In genomic region chr9:107982681-107983346, GRCm38 (mm10) we compare ENCODE assay signal across 8 mouse cellular contexts. TPM values are rescaled to one million over a fixed set of nuclear protein-coding genes. Genes with fewer than 3 reads are reported as not detected.
A peak's percentile ranks its signal among the peaks of the same experiment; 100 is the strongest.
DNase-seq lines count a peak whose midpoint lies in the region; ATAC-seq and TF ChIP-seq lines count a peak whose summit lies in the region.

Gene Gm20661, plus strand, starts transcription at chr9:107983058.

- peaks cover 23% of the 10 kb centered on the region; the same call in 1 of the 2 replicates for H3K79me2 ChIP-seq in macrophage (ENCODE audit: inconsistent target)

- no peaks in the 10 kb centered on the region for H3K9me3 ChIP-seq in ES-Bruce4 (replicated peaks; ENCODE audit: control insufficient read depth, insufficient read depth, low read length, poor library complexity, severe bottlenecking)
- no peaks in the 10 kb centered on the region for H3K9me3 ChIP-seq in forebrain, embryonic 13.5 days (replicated peaks)

- ATAC-seq in forebrain, embryonic 13.5 days = no peak

- no peaks in the 10 kb centered on the region for H3K4me1 ChIP-seq in ES-Bruce4 (ENCODE audit: control insufficient read depth, insufficient read depth, low read length)
- H3K4me1 ChIP-seq in forebrain, embryonic 13.5 days = peaks cover 42% of the 10 kb centered on the region
- H3K4me1 ChIP-seq in spleen, adult 2 months (ENCODE audit: control insufficient read depth, insufficient read depth, insufficient read length) = peaks cover 34% of the 10 kb centered on the region

- no peak within 1 kb of the TSS for H3K9ac ChIP-seq in ES-Bruce4 (ENCODE audit: low read depth, poor library complexity, severe bottlenecking)
- peak within 1 kb of the TSS; percentile 41; the same call in 1 of the 2 replicates for H3K9ac ChIP-seq in forebrain, embryonic 13.5 days

- TF ChIP-seq CTCF in ES-Bruce4 (IDR thresholded peaks at IDR 0.05; ENCODE audit: low read depth, low read length) = no peak
- TF ChIP-seq CTCF in spleen, adult 2 months (IDR thresholded peaks at IDR 0.05; ENCODE audit: extremely low read depth, insufficient read depth, insufficient read length, insufficient replicate concordance) = no peak

- H3K27ac ChIP-seq in ES-Bruce4 (ENCODE audit: insufficient read depth, low read length) (no peak within 1 kb of the TSS), macrophage (peak within 1 kb of the TSS; percentile 89)
- H3K27ac ChIP-seq in forebrain, embryonic 13.5 days = peak within 1 kb of the TSS; percentile 40; the same call in 1 of the 2 replicates
- peak within 1 kb of the TSS; percentile 83 for H3K27ac ChIP-seq in spleen, adult 2 months (ENCODE audit: insufficient read depth, low read length)

- H3K4me3 ChIP-seq in ES-Bruce4 (ENCODE audit: low read depth, low read length) (peak within 1 kb of the TSS; percentile 20; the same call in 1 of the 2 replicates), macrophage (ENCODE audit: inconsistent target) (peak within 1 kb of the TSS; percentile 6; the same call in 1 of the 2 replicates)
- no peak within 1 kb of the TSS for H3K4me3 ChIP-seq in forebrain, embryonic 13.5 days
- H3K4me3 ChIP-seq in spleen, adult 2 months (ENCODE audit: extremely low read depth, insufficient read depth, insufficient read length) = no peak within 1 kb of the TSS

- TF ChIP-seq POLR2A in ES-Bruce4 (IDR thresholded peaks at IDR 0.05; ENCODE audit: insufficient read depth, low read length) = no peak
- TF ChIP-seq POLR2A in spleen, adult 2 months (IDR thresholded peaks at IDR 0.05; ENCODE audit: low read depth, low read length) = no peak

- WGBS in forebrain, embryonic 13.5 days = 56% methylated on average over 14 of the region's 14 CpGs
- 3% methylated on average over 11 of the region's 14 CpGs for WGBS in macrophage (ENCODE audit: missing documents)
- WGBS in spleen, adult 2 months = 16% methylated on average over 14 of the region's 14 CpGs

- DNase-seq in adrenal gland, postnatal 25 days = peak; percentile 60
- peak; percentile 88 for DNase-seq in heart, postnatal 4 days
- DNase-seq in layer of hippocampus, postnatal 14 days (ENCODE audit: low spot score in 2 of 2) = peak; percentile 63 to 77
- peak in 1 of 2 experiments; percentile 38 for DNase-seq in spleen, adult 2 months (ENCODE audit: low read depth in 1 of 2, low spot score in 2 of 2)
- DNase-seq in ovary, postnatal 36 days (ENCODE audit: low spot score) = no peak

- H3K27me3 ChIP-seq in ES-Bruce4 (ENCODE audit: control insufficient read depth, insufficient read depth, low read length, poor library complexity, severe bottlenecking) = no peaks in the 10 kb centered on the region
- peaks cover 21% of the 10 kb centered on the region for H3K27me3 ChIP-seq in forebrain, embryonic 13.5 days
- no peaks in the 10 kb centered on the region for H3K27me3 ChIP-seq in spleen, adult 2 months (ENCODE audit: control insufficient read depth, insufficient read depth, low read length)

- no peak for TF ChIP-seq EP300 in ES-Bruce4 (IDR thresholded peaks at IDR 0.05; ENCODE audit: insufficient read depth, low read depth, low read length)

- H3K36me3 ChIP-seq in ES-Bruce4 (ENCODE audit: control insufficient read depth, insufficient read depth, low read length, poor library complexity, severe bottlenecking) = no peaks in the 10 kb centered on the region
- H3K36me3 ChIP-seq in forebrain, embryonic 13.5 days (ENCODE audit: poor library complexity, severe bottlenecking) = no peaks in the 10 kb centered on the region
- peaks cover 40% of the 10 kb centered on the region for H3K36me3 ChIP-seq in macrophage (ENCODE audit: inconsistent target)
- H3K36me3 ChIP-seq in spleen, adult 2 months (ENCODE audit: control insufficient read depth, insufficient read depth, low read length) = peaks cover 30% of the 10 kb centered on the region

- peak within 1 kb of the TSS; percentile 23 for H3K4me2 ChIP-seq in forebrain, embryonic 13.5 days

RNA-seq across cellular contexts. Expression of gene Gm20661, which starts in this region (rescaled TPM):
- polyA plus RNA-seq in ES-Bruce4 (2011; ENCODE audit: insufficient read depth, insufficient read length, low read depth, missing spikeins) (not detected in 2 replicates), macrophage (2018) (0.16 to 0.26 TPM in 2 of 3 replicates, not detected in the other)
- total RNA-seq in adrenal gland, postnatal 25 days (2021) = 0.46 TPM in 1 of 2 replicates, not detected in the other
- 0.44 and 0.62 TPM in 2 replicates for polyA plus RNA-seq in forebrain, embryonic 13.5 days (2015; fragmentation: Nextera tagmentation; extraction: Ambion mirVana)
- 1 to 10 TPM in 1 of 2 experiments, under 1 TPM in 1; 0.72 to 1.2 TPM for total RNA-seq in heart, postnatal 4 days (2021)
- 1 to 10 TPM; 1.2 to 1.6 TPM for total RNA-seq in layer of hippocampus, postnatal 14 days (2021)
- 10 to 100 TPM in 1 of 26 experiments, 1 to 10 TPM in 25; 1.2 to 10.4 (median 4.3) TPM for total RNA-seq in macrophage (2018; cell fraction: chromatin; rRNA removed)
- under 1 TPM in 7 of 26 experiments, not detected in 19; 0.10 to 0.26 (median 0.14) TPM for total RNA-seq in macrophage (2018; cell fraction: cytosol; rRNA removed)
- 1 to 10 TPM in 25 of 26 experiments, under 1 TPM in 1; 0.72 to 6.5 (median 2.3) TPM for total RNA-seq in macrophage (2018; cell fraction: nucleus; rRNA removed)
- polyA plus RNA-seq in spleen, adult 2 months (2012; rRNA removed) = 0.18 and 0.31 TPM in 2 replicates

Comparison
In these comparisons a context has a peak if more than half of its experiments do, and no peak if none do; other contexts are left out.
1. Peak in DNase-seq in adrenal gland, postnatal 25 days; RNA of the gene not detected or under 1 TPM.
2. H3K4me3 ChIP-seq: peak in ES-Bruce4 (single experiment) and macrophage (single experiment); none in forebrain, embryonic 13.5 days (single experiment) and spleen, adult 2 months (single experiment).